Mouse (Mus musculus) retina, embryonic 14.5 days (tissue): ENCODE results near the gene Ier5.

ENCODE experiments used
- DNase-seq: peaks from one replicate; pipeline ENCODE4 v3.0.0-alpha.2; 2015; ENCODE audit warnings: low spot score

The Ier5 gene

DNA sequence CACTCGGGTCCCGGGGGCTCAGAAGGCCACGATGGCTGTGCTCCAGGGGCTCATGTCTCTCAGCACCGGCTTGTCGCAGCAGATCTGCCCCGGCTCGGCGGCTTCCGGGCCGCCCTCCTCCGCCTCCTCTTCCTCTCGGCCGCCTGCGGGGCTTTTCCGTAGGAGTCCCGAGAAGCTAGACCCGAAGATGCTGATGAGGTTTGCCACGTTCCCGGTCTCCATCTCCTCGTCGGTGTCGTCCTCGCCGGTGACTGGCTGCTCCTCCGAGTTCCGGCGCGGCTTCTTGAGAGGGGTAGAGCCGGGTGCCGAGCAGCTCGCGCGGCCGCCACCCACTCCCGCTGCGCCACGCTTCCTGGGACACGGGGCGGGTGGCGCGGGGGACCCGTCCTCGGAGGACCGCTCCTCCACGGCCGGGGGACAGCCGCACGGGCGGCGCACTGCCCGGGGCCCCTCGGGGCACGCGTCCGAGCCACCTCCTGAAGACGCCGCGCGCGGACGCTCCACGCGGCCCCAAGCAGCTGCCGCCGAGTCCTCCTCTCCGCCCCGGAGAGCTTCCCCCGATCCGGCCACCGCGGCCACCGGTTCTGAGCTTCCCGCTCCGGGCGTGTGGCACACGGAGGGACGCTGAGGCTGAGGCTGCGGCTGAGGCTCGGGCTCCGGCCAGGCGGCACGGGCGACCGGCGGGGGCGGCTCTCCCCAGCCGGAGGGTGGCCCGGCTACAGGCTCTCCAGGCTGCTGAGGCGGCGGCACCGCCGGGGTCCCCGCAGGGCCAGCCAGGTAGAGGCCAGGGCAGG is 753 bp downstream of the Ier5 start:
- DNase-seq, result peak; percentile 51

DNA sequence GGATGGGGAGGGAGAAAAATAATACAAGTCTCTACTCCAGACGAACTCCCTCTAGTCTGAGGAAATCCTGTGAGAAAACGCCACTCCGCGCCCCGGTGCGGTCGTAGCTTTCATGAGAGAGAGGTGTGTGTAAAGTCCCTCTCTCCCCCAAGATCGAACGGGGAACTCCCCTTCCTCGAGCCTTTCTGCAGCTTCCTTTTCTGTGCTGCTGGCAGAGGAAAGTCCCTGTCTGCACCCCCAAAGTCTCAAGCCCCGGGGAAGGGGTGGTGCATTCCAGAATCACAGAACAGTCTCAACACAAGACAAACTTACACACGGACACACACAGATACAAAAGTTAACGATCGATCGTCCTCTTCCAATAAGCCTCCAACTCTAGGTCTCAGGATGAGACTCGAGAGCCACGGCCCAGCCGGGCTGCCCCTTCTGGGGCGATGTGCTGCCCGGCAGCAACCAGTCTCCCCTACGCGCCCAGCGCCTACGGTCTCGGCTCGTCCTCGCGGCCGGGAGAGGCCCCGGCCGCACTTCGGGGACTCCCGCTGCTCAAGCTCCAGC is 1.4 kb downstream of the Ier5 start:
- DNase-seq, result peak; percentile 37

DNA sequence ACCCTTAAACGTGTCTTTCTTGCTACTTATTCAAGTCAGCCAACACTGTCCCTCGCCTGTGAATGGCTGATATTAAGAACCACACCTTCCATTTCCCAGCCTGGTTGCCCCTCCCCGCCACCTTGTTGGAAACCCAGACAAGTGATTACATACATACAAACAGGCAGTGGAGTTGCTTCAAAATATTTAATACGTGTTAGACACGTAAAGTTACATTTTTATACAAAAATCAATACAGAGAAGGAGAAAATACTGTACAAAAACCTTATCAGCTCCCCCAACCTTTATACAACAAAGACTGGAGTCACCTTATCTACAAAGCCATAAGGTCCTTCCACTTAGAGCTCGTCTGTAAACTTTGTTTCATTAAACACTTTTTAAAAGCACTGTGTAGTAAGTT is 2.1 kb downstream of the Ier5 start:
- DNase-seq, result peak; percentile 23

DNA sequence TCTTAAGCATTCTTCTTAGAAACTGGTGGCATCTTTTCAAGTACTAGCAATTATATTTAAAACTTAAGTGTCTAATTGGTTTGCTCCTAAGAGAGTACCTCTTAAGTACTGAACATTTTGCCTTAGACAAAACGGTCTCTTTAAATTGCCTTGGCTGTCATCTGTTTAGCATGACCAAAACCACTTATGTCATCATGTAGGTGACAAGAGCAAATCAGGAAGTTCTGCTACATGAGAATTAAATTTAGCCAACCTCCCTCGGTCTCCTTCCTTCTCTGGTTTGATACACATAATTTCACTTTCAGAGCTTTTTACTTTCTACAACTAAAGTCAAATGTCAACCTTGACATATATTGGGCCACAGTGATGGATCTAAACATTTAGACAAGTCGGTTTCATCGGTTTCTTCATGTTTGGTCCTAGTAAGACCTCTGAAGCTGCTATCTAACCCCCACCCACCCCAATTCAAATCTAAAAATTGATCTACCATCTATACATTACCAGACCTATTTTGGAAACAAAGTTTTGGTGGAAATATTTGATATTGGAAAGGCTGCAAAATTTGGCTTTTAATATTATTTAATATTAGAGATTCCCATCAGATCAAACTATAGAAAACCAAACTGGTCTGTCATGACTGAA is 2.7 kb downstream of the Ier5 start:
- no peak for DNase-seq

DNA sequence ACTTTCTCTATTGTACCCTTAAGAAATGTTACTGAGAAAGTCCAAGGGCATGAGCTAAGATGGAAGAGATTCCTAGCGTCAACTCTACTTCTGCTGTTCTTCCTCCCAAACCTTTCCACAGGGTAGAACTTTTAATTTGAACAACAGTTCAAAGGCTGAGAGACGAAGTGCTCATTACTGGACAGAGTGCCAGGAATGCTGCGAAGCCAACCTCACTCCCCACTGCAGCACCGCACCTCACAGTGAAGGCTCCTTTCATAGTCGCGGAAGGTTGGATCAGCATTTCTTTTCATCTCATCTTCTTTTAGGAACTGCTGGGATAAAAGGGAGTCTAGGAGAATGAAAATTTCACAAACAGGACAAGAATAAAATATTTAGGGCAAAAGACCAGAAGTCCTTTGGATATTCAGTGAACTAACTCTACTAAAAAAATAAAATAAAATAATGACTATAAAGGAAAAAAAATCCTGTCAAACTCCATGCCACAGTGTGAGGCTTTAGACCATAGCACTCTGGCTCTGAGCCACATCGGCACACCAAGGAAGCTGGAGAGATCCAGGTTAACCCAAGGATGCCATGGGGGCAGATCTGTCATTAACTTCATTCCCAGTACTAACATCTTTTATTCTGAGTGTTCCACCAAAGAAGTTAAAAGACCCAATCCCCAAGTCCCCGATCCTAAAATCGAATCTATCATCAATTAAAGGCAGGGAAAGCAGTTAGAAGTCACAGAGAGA is 5.3 kb downstream of the Ier5 start:
- no peak for DNase-seq

DNA sequence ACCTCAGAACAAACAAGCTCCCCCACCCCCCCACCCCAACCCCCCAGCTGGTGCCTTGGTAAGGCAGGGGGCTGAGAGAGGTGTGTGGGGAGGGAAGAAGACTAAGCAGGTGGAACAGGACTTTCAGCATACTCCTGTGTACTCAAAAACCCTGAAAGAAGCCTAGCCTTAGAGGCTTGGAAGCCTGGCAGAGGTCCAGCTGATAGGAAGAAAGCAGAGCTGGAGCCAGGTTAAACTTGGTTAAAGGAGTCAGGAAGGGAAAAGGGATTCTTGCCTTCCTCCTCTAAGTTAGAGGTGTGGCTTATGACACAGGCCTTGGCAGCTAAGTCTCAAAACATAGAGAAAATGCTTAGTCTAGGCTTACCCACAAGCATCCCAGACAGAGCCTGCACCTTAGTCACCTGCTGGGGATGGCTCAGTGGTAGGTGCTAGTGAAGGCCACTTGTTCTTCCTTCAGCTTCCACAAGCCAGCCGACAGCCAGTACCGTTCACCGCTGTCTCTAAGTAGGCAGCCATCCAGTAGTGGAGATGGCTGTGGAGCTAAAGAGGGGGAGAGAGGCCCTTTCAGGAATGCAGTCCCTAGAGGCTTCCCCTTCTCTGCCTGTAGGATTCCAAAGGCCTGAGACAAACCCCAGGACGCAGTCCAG is 6.2 kb downstream of the Ier5 start:
- DNase-seq, result peak; percentile 53

DNA sequence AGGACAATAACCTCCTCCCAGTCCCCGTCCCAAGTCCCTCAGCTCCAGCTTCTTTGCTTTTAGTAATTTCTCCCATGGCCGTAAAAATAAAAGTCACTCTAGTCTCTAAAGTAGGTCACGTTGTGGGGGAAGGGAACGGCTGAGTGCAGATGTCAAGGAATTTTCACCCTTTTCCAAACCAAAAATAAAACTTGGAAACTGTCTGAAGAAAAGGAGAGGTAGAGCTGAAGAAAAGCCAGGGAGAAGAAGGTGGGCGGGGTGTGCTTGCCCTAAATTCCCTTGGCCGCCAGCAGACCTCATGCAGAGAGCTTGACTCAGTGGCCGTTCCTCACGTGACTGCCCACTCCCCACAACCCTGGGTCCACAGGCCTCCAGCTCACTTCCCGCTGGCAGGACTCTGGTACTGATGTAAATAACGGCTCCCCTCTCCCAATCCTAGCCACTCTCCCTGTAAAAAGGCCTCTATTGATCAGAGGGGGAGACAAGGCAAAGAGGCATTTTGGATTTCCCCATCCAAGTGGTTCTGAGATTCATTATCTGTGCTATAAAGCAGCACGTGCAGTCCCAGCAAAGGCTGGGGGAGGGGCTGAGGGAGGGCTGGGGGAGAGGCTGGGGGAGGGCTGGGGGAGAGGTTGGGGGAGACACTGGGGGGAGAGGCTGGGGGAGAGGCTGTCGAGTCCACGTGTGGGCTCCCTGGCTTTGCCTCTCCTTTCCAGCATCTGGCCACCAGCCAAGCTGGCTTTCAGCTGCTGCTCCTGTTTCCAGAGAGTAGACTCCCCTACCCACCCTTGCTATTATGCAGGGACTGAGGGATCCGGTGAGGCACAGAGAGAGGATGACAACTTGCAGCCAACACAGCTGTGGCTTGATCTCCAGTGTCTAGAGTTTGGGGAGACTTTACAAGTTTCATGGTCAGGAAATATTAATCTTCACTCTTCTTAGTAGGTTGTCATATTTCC is 7.3 kb downstream of the Ier5 start:
- DNase-seq, result peak; percentile 68

DNA sequence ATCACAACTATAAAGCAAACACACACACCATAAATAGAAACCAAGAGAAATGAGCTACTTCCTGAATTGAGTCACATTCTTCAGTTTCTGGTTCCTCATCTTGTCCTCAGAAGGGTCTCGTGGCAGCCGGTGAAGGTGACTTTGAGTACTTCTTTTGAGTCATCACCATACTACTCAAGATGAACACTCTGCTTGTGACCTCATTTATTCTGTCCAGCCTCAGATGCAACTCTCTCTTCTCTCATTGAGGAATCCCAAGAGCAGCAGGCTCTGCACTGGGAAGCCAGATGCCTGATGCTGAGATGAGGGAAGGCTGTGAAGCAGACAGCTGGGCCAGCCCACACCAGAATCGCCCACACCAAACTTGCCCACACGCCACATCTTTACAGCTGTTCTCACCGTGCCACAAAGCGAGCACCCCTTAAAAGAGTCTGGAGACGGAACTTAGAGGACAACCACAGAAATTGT is 8.0 kb downstream of the Ier5 start:
- peak; percentile 35 for DNase-seq

DNA sequence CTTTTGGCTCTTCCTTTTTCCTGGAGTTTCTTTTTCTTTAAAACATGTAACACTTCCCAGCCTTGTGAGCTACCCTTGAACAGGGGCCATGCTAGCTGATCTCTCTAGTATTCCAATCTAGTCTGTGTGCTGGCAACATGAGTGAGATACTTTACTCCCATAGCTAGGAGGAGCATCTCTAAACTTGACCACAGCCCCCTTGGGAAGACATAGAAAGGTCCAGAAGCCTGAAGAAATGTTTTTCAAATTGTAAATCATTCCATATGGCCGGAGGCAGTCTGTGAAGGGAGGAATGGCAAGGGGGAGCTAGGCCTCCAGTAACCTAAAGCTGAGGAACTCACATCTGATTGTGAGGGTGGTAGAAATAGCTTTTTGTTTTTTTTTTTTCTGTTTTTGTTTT is 8.7 kb downstream of the Ier5 start:
- no peak for DNase-seq

DNA sequence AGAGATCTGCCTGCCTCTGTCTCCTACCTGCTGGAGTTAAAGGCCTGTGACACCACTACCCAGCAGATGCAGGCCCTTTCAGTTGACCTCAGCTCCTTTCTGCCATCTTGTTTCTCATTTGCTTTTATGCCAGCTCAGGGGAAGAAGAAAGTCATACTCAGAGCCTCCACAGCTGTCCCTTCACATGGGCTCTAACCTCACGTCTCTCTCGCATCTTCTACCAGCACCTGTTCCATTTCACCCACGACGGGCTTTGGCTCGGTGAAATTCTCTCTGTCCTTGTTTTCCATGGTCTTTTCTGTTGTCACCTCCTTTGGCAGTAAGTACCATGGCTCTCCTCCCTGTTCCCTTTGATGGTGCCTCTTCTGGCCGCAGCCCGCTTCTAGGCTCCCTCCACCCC is 9.1 kb downstream of the Ier5 start:
- DNase-seq, result no peak

DNA sequence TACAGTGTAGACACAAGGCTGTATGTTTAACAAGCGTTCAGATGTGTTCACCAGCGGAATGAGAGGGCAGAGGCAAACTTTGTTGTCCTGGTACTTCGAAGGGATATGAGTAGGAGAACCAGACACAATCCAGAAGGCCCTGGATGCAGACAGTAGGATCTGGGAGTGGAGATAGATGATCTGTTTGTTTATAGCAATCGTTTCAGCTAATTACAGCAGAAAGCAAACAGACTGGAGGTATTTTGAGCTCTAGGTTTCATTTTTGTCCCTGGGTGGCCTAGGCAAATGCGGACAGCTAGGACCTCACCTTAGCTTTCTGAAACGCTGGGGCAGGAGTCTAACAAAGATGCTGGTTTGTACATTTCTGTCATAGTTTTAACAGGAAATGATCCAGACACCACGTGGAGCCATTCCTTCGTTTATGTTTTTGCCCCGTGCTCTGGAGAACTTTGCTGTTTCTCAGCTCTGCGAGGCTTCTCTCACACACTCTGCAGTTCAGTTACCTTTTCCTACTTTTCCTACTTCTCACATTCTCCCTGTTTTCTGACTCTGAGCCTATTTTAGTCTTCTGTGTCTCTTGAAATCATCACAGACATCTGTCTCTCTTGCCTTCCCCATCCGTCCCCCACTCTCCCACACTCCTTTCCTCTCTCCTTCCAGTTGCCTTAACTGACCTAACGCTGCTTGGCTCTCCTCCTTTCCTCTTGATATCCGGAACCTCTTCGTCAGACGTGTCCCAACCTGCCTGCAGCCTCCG is 10.4 kb downstream of the Ier5 start:
- DNase-seq, result no peak

DNA sequence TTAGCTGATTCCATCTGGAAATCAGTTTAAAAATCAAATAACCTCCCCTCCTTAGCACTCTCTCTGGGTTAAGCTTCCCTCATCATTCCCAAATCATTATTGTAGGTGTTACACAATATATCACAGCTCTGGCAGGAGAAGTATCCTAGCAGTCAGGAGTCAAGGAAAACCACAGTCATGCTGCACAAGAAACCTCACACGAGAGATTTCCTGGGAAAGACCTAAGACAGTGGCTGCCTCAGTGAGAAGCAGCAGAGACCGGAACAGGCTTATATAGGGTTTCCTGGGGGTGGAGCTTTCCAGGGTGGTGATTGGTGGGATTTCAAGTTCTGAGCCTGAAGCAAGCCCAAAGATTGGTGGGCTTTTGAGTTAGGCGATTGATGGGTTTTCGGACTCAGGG is 11.4 kb downstream of the Ier5 start:
- no peak for DNase-seq

DNA sequence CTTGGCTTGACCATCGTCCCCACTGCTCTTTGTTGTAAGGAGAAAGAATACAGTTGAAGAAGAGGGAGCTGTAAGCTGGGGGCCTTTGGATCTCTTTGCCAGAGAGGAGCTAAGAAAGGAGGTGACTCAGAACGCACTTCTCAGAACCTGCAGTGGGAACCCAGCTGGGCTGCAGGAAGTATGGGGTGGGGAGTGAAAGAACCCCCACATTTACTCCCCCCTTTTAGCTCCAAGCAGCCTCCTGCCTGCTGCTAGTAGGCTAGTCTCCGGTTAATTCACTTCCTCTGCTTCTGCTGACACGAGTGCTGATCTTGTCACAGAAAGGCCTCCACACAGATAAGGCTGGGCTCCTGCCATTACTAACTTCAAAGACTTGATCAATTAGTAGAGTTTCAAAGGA is 12.5 kb downstream of the Ier5 start:
- peak; percentile 21 for DNase-seq

DNA sequence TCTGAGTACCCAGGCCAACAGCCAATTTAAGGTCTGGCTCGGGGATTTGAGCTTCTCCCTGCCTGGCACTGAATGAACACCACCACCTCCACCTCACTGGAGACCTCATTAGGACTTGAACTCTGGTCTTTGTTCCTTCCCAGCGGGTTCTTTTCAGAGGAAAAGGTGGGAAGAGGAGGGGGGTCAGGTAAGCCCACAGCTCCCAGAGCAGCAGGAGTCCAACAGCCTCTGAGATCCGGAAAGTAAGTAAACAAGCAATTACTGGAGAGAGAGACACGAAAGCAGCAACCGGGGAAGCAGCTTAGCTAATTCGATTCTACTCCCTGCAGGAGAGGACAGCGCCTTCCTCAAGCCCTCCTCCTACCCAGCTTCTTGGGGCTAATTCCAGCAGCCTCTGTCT is 13.0 kb downstream of the Ier5 start:
- peak; percentile 41 for DNase-seq

DNA sequence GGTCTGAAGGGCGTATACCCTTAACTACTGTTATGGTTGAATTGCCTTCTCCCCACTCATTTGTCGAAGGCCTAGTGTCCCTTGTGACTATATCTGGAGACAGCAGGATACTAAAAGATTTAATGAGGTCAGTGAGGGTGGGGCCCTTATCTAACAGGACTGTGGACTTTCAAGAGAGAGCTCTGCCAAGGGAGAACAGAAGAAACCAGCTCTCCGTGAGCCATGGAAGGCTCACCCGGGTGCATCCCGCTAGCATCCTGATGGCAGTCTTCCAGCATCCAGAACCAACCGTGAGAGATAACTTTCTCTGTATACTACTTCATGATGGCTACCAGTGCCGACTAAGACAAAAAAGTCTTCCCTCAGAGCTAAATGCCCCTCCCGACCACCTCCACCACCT is 14.6 kb downstream of the Ier5 start:
- DNase-seq, result no peak

DNA sequence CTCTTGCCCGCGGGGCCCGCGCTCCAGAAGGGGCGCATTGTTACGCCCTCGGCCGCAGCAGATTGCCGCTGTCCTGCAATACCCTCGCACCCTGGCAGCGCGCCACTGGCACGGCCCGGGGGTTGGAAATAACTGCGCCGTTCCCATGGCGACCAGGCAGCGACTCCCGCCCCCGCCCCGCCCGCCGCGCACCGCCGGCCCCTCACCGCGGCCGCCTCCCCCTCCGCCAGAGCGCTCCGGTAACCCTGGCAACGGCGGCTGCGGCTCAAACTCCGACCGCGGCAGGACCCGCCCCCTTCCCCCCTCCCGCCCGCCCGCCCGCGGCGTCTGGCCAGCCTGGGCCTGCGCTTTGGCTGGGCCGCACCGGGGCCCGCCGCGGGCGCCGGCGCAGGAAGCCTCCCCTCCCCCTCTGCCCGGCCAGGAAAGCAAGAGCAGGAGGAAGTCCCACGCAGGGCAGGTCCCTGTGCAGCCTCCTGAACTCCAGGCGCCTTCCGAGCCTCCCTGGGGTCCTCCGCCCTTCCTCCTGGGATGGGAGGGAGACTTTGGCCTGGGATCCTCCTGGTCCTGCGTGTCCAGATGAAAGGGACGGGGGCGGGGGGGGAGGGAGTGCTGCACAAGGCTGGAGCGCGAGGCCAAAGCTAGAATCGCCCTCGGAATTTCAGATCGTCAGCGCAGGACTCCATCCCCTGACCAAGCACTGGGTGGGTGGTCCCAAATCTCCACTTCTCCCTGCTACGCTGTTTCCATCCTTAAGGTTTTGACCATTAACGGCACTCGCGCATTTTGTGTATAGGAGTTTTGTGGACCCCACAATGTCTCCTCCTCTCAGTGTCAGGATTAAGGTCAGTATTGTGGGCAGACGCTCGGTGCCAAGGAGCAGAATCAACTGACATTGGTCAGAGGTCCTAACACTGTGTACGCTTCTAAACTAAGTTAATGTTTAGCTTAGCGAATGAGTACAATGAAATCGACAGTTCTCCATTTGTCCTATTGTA is 15.9 kb downstream of the Ier5 start:
- peak; percentile 94 for DNase-seq

DNA sequence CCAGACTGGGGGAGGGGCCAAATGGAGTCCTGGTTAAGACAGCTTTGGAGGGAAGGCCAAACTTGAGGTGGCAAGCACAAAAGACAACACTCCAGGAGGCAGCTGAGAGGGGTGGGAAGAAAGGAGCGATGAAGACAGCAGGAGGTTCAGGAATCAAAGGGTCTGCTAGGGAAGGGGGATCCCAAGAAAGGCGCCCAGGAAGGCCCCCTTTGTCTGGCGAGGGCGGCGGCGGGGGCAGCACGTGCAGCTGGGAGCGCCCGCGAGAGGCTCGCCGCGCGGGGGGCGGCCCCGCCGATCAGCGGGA is 16.5 kb downstream of the Ier5 start:
- peak; percentile 77 for DNase-seq

DNA sequence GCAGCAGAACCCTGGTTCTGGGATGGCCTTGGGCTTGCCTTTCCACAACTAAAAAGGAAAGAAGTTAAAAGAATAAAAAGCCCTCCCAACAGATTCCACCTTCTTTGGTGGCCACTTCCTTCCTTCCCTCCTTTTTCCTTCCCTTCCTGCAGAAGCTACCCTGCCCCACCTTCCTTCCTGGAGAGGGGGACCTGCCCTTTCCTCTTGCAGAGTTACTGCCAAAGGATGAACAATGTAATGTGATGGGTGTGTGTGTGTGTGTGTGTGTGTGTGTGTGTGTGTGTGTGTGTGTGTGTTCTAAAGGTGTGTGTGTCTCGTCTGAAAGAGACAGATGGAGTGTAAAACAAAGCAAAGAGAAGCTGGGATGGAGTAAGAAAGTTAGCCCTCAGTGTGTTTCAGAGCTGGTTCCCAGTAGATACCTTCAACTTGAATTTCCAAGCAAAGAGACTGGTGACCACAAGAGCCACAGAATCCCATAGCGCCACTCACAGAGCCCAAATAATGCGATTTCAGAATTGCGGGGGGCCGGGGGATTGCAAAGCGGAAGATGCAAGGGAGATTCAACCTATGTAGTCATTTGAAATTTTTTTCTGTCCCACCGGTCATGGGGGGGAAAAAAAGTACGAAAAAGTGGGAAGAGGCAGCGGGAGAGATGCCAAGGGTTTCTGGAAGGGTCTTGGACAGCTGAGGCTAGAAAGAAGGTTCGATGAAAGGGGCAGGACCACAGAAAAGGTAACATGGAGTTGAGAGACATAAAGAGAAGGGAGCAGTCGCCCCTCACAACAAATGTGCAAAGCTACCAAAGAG is 17.1 kb downstream of the Ier5 start:
- peak; percentile 43 for DNase-seq
